Mouse (Mus musculus) E14TG2a.4 (cell line): Measurements from ENCODE around the gene Pnp.
"Not testable (repeated sequence)": the region's sequence is repeated elsewhere in the genome, so short reads cannot be mapped to it uniquely, and the experiment has no call there.

Source experiments
- H3K27me3 ChIP-seq: 2 replicates; pipeline ENCODE4 v1.6.1; 2014; ENCODE audit warnings: low read length, control low read depth; ENCODE audit not compliant: insufficient read depth
- H3K36me3 ChIP-seq: 2 replicates; pipeline ENCODE4 v1.6.1; 2014; ENCODE audit warnings: low read length, control low read depth; ENCODE audit not compliant: insufficient read depth
- H3K4me1 ChIP-seq: replicated peaks from 2 replicates; pipeline ENCODE4 v1.6.1; 2014; ENCODE audit warnings: low read depth, low read length, control low read depth
- H3K4me3 ChIP-seq: replicated peaks from 2 replicates; pipeline ENCODE4 v1.5.1; 2014; ENCODE audit warnings: mild to moderate bottlenecking, low read length
- H3K9me3 ChIP-seq: 2 replicates; pipeline ENCODE4 v1.6.1; 2014; ENCODE audit warnings: low read length, control low read depth
- CTCF ChIP-seq: conservative IDR thresholded peaks from 2 replicates; pipeline ENCODE4 v1.5.1; 2014; ENCODE audit warnings: low read length
- NANOG ChIP-seq: IDR thresholded peaks from 2 replicates; pipeline ENCODE4 v1.6.1; 2014; ENCODE audit warnings: borderline replicate concordance, low read length, mixed read lengths
- POU5F1 ChIP-seq: IDR thresholded peaks from 2 replicates; pipeline ENCODE4 v1.6.1; 2014; ENCODE audit warnings: low read length, borderline replicate concordance

Gene Pnp

DNA sequence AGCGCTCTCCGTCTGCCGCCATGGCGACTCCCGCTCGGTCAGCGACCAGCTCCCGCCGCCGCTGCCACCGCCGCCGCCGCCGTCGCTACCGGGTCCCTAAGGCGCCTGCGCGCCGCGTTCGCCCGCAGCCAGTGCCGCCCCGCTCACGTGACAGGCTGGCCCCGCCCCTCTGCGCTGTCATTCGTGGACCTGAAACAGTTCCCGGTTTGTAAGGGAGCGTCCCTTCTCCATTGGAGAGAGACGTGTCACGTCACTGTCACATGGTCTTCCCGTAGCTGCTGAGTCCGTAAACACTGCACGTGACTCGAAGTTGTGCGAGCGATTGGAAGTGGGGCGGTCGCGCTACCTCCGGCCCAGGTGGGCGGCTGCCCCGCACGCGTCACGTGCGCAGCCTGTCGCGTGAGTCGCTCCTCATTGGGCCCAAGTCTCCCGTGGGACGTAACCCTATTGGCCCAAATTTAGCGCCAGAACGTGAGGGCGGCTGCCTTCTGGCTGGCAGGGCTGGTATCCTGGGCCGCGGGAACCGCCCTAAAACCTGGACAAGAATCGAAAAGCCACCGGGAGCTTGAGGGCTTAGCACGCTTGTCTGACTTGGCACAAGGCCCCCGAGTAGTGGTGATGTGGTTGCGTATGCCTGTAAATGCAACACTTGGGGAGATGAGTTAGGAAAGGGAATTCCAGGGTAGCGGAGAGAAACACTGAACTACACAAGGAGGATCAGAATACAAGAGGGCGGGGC is at the start of gene Pnp, which contains the start of gene Pip4p1:
Pnp (plus strand) TSS at position 329 of the 739 bp plus-strand sequence.
Pip4p1 (minus strand) TSS at position 103 of the 739 bp plus-strand sequence.
- TF ChIP-seq CTCF (no peak), POU5F1 (no peak), NANOG (no peak)
- peaks cover 50% of the 10 kb centered on the region for H3K36me3 ChIP-seq
- H3K9me3 ChIP-seq = no peaks in the 10 kb centered on the region
- H3K4me1 ChIP-seq = peaks cover 70% of the 10 kb centered on the region
- H3K27me3 ChIP-seq = no peaks in the 10 kb centered on the region
- peak within 1 kb of the TSS; percentile 97 for H3K4me3 ChIP-seq

DNA sequence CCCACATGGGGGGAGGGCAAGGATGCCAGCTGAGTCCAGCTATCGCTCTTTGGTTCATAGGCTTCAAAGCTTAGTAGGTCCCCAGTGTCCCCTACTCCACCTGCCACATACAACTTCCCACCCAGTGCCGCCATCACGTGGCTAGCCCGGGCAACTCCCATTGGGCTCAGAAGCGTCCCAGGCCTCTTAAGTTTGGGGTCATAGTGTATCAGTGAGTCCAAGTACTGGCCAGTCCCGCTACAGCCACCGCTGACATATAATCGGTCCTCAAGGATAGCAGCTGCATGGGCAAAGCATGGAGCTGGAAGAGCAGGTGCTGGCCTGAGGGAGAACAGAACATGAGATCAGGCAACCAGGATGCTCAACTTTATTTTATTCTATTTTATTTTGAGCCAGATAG is 39.3 kb upstream of the Pnp start:
- Histone ChIP-seq H3K27me3 (peaks cover 42% of the 10 kb centered on the region), H3K9me3 (no peaks in the 10 kb centered on the region), H3K36me3 (no peaks in the 10 kb centered on the region), H3K4me1 (peaks cover 22% of the 10 kb centered on the region), H3K4me3 (no peak overlapping the region)
- TF ChIP-seq POU5F1 (no peak), NANOG (no peak), CTCF (no peak)

DNA sequence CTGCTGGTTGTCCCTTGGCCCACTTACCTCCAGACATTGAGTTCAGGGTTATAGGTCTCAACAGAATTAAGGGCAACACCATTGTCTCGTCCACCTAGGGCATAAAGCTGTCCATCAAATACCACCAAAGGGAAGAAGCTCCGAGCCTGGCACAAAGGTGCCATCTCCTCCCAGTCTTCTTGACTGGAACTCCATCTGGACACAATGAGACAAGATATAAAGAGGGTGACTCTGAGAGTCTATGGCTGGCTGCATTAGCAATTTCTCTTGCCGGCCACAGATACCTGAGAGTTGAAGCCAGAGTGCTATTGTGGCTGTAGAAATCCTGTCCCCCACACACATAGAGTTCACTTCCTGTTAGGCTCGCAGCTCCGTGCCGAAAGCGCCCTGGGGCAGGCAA is 38.8 kb upstream of the Pnp start:
- no peak overlapping the region for H3K4me3 ChIP-seq
- H3K9me3 ChIP-seq = no peaks in the 10 kb centered on the region
- H3K36me3 ChIP-seq = no peaks in the 10 kb centered on the region
- TF ChIP-seq CTCF (no peak), POU5F1 (no peak), NANOG (no peak)
- H3K4me1 ChIP-seq = peaks cover 27% of the 10 kb centered on the region
- peaks cover 47% of the 10 kb centered on the region for H3K27me3 ChIP-seq

DNA sequence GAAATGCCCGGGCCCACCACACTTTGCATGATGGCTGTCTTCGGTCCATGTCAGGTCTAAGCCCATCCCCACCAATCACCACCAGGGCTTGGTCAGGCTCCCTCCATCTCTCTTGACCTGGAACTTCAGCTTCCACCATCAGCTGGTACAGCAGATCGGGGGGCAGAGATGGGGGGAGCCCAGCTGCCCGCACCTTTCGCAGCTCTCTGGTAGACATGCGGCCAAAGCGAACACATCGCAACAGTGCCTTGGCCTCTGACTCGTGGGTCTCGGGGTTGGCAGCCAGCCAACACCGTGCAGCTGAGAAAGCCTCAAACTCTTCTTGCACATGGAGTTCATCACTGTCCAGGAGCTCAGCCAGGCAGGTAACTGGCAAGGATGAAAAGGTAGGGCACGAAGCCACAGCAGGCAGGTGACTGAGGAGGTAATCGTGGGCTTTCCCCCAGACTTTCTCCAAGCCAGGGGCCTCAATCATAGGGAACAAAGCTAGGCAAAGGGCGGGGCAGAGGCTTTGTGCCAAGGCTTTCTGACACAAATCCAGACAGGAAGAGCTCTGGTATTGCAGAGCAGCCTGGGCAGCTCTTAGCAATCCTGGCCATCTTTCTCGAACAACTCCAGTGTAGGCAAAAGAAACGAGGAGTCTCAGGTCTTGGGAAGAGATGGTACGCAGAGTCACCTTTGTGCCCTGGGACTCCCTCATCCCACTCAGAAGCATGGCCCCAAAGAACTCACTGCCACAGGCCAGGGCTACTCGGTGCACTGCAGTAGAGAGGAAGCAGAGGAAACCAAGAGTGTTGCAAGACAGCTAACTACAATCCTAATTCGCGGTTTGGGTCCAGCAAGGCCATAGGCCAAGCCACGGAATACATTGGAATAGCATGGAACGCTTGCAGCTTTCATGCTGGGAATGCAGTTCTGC is 38.1 kb upstream of the Pnp start:
- H3K4me1 ChIP-seq = peaks cover 34% of the 10 kb centered on the region
- H3K27me3 ChIP-seq = peaks cover 54% of the 10 kb centered on the region
- TF ChIP-seq NANOG (no peak), POU5F1 (no peak), CTCF (no peak)
- H3K9me3 ChIP-seq = no peaks in the 10 kb centered on the region
- no peak overlapping the region for H3K4me3 ChIP-seq
- H3K36me3 ChIP-seq = no peaks in the 10 kb centered on the region

DNA sequence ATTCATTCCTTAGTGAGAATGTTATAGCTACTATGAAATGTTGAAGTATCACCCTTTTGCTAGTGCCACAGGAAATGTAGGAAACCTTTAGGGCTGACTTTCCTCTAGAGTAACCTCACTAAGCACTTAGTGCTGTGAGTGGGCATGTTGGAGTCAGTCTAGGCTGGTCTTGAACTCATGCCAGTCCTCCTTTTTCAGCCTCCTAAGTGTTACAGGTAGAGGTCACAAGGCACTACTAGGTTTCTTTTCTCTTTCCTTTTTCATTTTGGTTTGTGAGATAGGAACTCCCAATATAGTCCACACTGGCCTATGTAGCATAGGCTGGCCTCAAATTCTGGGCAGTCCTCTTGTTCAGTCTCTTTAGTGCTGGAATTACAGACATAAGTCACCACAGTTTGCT is 35.5 kb upstream of the Pnp start:
- H3K9me3 ChIP-seq = peaks cover 4% of the 10 kb centered on the region; the same call in 1 of the 2 replicates
- no peak for TF ChIP-seq NANOG
- TF ChIP-seq POU5F1 = no peak
- no peak for TF ChIP-seq CTCF
- H3K4me1 ChIP-seq = peaks cover 34% of the 10 kb centered on the region
- H3K27me3 ChIP-seq = peaks cover 53% of the 10 kb centered on the region
- H3K4me3 ChIP-seq = no peak overlapping the region
- H3K36me3 ChIP-seq = no peaks in the 10 kb centered on the region

DNA sequence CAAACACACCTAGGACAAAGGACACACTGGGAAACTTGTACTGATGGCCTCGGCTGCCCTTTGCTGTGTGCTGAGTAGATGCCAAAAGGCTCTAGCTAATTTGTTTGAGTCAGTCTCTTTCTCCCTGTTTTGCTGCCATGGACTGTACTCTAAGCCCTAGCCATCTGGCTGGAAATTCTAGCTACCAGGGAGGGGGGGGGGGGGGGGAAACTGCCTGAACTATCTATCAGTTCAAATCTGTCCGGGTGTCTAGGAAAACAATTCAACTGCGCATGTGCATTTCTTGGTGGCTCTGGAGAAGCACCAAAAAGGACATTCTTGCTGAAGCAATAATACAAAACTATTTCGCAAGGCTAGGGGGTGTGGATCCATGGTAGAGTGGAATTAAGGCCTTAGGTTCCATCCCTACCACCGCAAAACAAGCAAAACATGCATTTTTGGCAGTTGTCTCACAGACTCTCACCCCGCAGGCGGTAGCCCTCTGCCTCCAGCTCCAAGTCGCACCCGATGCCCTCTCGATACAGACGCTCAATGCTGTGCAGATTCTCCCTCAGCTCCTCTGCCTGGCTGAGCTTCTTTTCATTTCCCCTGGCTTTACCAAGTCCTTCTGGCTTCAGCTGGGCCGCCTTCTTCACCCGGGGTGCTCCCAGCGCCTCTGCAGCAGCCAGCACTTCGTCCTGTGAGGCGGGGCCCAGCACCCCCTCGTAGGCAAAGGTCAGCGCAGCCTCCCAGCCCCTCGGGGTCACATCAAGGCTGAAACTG is 34.7 kb upstream of the Pnp start:
- TF ChIP-seq CTCF = no peak
- TF ChIP-seq NANOG = no peak
- no peak for TF ChIP-seq POU5F1
- peaks cover 9% of the 10 kb centered on the region for H3K9me3 ChIP-seq
- H3K4me1 ChIP-seq = peaks cover 34% of the 10 kb centered on the region

DNA sequence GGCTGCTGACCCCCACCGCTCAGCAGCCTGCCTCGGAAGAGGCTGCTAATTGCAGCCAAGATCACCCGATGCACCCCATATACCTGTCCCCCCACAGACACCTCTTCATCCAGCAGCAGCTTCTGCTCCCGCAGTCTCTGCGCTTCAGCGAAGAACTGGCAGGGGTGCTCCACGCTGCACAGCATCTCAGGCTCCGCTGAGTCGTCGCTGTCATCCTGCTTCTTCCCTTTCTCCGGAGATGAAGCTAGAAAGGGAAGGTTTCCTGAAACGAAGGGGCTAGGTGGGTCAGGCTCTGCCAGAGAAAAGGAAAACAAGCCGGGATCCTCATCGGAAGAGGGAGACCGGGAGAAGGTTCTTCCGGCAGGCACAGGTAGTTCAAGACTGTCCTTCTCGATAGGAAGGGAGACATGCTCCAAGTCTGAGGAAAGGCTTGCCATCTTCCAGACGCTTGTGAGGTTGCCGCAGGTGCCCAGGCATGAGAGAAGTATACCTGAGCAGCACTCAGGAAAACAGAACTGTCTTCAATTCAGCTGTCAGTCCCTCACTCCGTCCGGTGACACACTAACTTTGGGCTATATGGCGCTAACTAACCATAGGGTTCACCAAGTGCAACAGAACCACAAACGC is 34.0 kb upstream of the Pnp start:
- no peak for TF ChIP-seq POU5F1
- no peak for TF ChIP-seq CTCF
- no peak for TF ChIP-seq NANOG
- Histone ChIP-seq H3K36me3 (no peaks in the 10 kb centered on the region), H3K4me3 (peak overlapping the region; percentile 77), H3K4me1 (peaks cover 34% of the 10 kb centered on the region), H3K27me3 (peaks cover 53% of the 10 kb centered on the region), H3K9me3 (peaks cover 9% of the 10 kb centered on the region)

More for the DNA sequence above, 34.7 kb upstream of the Pnp start:
- Histone ChIP-seq H3K27me3 (peaks cover 53% of the 10 kb centered on the region), H3K36me3 (no peaks in the 10 kb centered on the region), H3K4me3 (peak overlapping the region; percentile 77)

DNA sequence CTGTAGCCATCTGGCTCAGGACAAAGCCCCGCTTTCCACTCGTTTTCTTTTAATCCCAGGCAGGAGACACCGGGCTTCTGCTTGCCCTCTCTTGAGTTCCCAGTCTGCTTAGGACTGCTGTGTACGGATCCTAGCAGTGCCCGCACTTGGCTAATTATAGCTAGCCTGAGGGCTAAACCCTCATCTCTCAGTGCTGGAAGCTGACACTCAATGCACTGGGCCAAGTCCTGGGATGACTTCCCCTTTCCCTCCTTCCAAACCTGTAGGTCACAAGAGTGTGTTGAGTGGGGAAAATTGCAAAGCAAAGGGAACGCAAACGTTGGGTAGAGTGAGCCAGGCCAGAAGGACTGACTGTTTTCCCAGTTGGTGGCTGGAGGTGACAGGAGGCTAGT is 33.5 kb upstream of the Pnp start, which contains the start of gene Klhl33:
Klhl33 (minus strand) TSS at position 134 of the 392 bp plus-strand sequence.
- peak within 1 kb of the TSS; percentile 77 for H3K4me3 ChIP-seq
- H3K4me1 ChIP-seq = peaks cover 30% of the 10 kb centered on the region
- H3K36me3 ChIP-seq = no peaks in the 10 kb centered on the region
- H3K27me3 ChIP-seq = peaks cover 50% of the 10 kb centered on the region
- TF ChIP-seq POU5F1 = no peak
- no peak for TF ChIP-seq NANOG
- TF ChIP-seq CTCF = no peak
- peaks cover 9% of the 10 kb centered on the region for H3K9me3 ChIP-seq

DNA sequence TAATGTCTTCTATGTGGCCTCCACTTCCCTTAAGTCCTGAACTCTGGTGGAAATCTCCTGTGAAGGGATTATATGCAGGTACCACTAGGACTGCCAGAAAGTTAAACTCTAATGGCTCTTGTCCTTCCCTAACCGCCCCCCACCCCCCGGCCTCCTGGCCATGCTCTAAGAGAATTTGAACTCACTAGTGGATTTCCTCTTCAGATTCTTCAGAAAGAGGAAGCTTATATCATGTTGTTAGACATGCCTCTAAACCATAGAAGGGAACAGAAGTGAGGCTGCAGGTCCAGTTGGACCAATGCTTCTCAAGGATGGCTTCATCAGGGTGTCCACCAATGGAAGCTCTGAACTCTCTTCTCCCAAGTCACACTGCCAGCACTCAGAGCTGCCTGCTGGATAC is 32.9 kb upstream of the Pnp start:
- H3K27me3 ChIP-seq = peaks cover 43% of the 10 kb centered on the region
- not testable (repeated sequence) for H3K4me3 ChIP-seq, H3K36me3 ChIP-seq, H3K9me3 ChIP-seq
- peaks cover 24% of the 10 kb centered on the region for H3K4me1 ChIP-seq
